ENCODE assay signal across 27 mouse cellular contexts in the genomic region with DNA sequence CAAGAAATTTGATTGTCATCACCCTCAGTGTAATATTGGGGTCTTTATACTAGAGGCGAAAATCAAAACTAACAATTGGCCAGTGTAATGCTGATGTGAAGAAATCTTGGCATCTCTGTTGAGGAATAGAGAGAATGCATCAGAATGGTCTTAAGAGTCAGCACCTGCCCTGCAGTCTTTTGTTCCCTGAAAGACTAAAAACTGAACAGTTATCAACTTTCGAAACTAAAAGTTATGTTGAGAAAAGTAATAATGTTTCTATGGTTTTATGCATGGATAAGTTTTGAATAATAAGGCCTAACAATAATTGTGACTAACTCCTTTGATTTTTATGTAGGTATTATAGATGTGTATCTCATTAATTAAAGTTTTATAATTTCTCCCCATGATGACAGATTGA.
"Had no signal": no experiment of that assay in that cellular context is flagged by ENCODE, and none has a peak within 500 bp of the region (broad histone marks: within the 10 kb centered on the region; RNA-seq: fewer than 3 reads in every experiment).

No protein-coding gene starts in this region.

- H3K4me1 ChIP-seq: embryonic facial prominence, embryonic 10.5 days; embryonic facial prominence, embryonic 12.5 days; embryonic facial prominence, embryonic 13.5 days; embryonic facial prominence, embryonic 15.5 days; forebrain, embryonic 10.5 days; forebrain, embryonic 12.5 days; forebrain, embryonic 13.5 days; forebrain, embryonic 15.5 days had no signal

- H3K4me3 ChIP-seq: embryonic facial prominence, embryonic 10.5 days; embryonic facial prominence, embryonic 12.5 days; embryonic facial prominence, embryonic 13.5 days; embryonic facial prominence, embryonic 15.5 days; erythroblast, embryonic 14.5 days; forebrain, embryonic 10.5 days; forebrain, embryonic 12.5 days; forebrain, embryonic 13.5 days; forebrain, embryonic 15.5 days; gastrocnemius, adult 2 months; heart, adult 2 months had no signal

- H3K27ac ChIP-seq: embryonic facial prominence, embryonic 10.5 days; embryonic facial prominence, embryonic 12.5 days; embryonic facial prominence, embryonic 13.5 days; embryonic facial prominence, embryonic 15.5 days; forebrain, embryonic 10.5 days; forebrain, embryonic 12.5 days; forebrain, embryonic 13.5 days; forebrain, embryonic 15.5 days; gastrocnemius, adult 2 months; heart, adult 2 months had no signal

- H3K4me2 ChIP-seq: embryonic facial prominence, embryonic 12.5 days; embryonic facial prominence, embryonic 13.5 days; embryonic facial prominence, embryonic 15.5 days; forebrain, embryonic 12.5 days; forebrain, embryonic 13.5 days; forebrain, embryonic 15.5 days had no signal

- H3K36me3 ChIP-seq: embryonic facial prominence, embryonic 10.5 days; embryonic facial prominence, embryonic 12.5 days; embryonic facial prominence, embryonic 13.5 days; embryonic facial prominence, embryonic 15.5 days; forebrain, embryonic 10.5 days; forebrain, embryonic 12.5 days; forebrain, embryonic 15.5 days had no signal

- H3K9ac ChIP-seq: embryonic facial prominence, embryonic 12.5 days; embryonic facial prominence, embryonic 13.5 days; embryonic facial prominence, embryonic 15.5 days; forebrain, embryonic 12.5 days; forebrain, embryonic 13.5 days; forebrain, embryonic 15.5 days; forebrain, postnatal 0 days had no signal

- H3K27me3 ChIP-seq: embryonic facial prominence, embryonic 12.5 days; embryonic facial prominence, embryonic 13.5 days; embryonic facial prominence, embryonic 15.5 days; forebrain, embryonic 15.5 days had no signal

- H3K9me3 ChIP-seq: embryonic facial prominence, embryonic 10.5 days; embryonic facial prominence, embryonic 12.5 days; embryonic facial prominence, embryonic 13.5 days; embryonic facial prominence, embryonic 15.5 days; forebrain, embryonic 10.5 days; forebrain, embryonic 12.5 days; forebrain, embryonic 13.5 days; forebrain, embryonic 15.5 days had no signal

- DNase-seq: cerebellum, adult 9-10 months; cerebellum, adult 9-11 months; cerebellum, postnatal 10 days; cerebellum, postnatal 14 days; cerebellum, postnatal 25 days; cerebellum, postnatal 36 days; embryo, embryonic 11 days; forebrain, postnatal 0 days; gastrocnemius, adult 2 months; gastrocnemius, postnatal 10 days; gastrocnemius, postnatal 14 days; gastrocnemius, postnatal 25 days; gastrocnemius, postnatal 36 days; heart, adult 11 months; heart, adult 18-20 months; heart, adult 2 months had no signal

- ATAC-seq: forebrain, embryonic 13.5 days; forebrain, embryonic 14.5 days; forebrain, embryonic 15.5 days; forebrain, embryonic 16.5 days; forebrain, postnatal 0 days had no signal
